Mouse (Mus musculus) gastrocnemius, postnatal 36 days (tissue): ENCODE measurements at regions not wholly inside any gene's neighbourhood (a gene's known extent, or its start where the extent isn't known, plus 50 kb on each side); places are given as distances from the start of the nearest gene placed in this dataset.

ENCODE experiments used
- DNase-seq, 2 experiments: peaks; one replicate each; pipeline ENCODE4 v3.0.0; 2022
- intact Hi-C: fragments of 180-260 bp; cut with DNase I; formaldehyde crosslinking; loops from one replicate; pipeline ENCODE4 v1.15.1; 2025

- no peak for DNase-seq
- intact Hi-C loops, result no loop called here
Measured at GRCm38 (mm10) chr11:22638700-22639099, 126.8 kb downstream of the Tmem17 start.

- no peak for DNase-seq
- intact Hi-C loops, result no loop called here
Measured at GRCm38 (mm10) chr11:22640371-22640990, 128.6 kb downstream of the Tmem17 start.

DNA sequence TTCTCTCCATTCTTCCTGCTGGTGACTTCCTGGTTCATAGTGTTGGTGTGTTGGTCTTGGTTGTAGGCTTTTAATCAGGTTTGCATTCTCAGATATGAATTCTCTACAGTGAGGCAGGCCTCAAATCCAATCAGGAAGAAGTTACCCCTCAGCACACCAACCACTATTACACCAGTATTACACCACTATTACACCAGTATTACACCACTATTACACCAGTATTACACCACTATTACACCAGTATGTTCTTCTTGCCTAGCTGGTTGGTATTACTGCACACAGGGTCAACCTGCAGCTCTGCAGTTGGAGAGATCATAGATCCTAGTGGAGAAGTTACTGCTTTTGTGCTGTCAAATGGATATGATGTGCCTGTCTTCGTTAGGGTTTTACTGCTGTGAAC lies 129.6 kb downstream of the Tmem17 start:
- intact Hi-C loops, result no loop called here
- no peak for DNase-seq

GRCm38 (mm10) chr11:22644010-22644625 lies 132.2 kb downstream of the Tmem17 start:
- intact Hi-C loops, result no loop called here
- DNase-seq, result no peak

DNA sequence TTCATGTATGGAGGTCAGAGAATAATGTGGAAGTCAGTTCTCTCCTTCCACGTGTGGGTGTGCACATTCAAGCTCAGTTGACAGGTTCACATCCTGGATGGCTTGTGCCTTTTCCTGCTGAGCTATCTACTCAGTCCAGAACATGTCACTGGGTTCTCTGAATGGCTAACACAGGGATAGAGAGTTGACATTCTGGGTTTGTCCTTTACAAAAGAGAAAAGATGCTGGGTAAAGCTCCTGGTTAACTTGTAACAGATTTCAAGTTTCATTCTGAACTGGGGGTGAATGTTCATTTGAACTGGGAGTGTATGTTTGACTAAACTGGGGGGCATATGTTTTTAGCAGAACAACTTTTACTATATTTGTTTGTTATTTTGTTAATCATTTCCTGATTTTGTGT lies 133.0 kb downstream of the Tmem17 start:
- intact Hi-C loops, result no loop called here
- no peak for DNase-seq

DNA sequence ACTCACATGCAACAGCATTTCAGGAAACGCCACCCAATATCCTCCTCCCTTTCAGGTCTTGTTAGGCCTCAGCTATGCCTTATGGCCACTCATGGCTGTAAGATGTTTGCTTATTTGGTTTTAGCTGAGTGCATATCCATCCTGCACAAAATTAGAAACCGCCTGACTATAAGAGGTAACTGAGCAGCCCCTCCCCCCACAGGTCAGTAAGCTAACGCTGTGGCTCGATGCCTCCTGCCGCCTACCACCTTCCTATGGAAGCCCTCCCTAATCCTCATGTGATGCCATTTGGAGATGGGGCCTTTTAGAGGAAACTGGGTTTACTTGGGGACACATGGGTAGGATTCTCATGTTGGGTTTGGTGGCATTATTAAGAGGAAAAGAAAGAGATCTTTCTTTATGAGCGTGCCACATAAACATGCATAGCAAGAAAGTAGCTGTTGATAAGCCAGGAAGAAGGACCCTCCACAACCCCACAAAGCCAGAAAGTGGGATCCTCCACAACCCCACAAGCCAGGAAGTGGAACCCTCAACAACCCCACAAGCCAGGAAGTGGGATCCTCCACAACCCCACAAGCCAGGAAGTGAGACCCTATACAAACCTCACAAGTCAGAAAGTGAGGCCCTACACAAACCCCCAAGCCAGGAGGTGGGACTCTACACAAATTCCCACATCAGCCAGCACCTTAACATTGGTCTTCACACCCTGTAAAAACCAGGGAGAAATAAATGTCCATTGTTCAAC lies 134.5 kb downstream of the Tmem17 start:
- intact Hi-C loops, result no loop called here
- DNase-seq, result no peak

- intact Hi-C loops, result no loop called here
Measured at GRCm38 (mm10) chr11:22648275-22648674, 136.4 kb downstream of the Tmem17 start.

GRCm38 (mm10) chr11:22650771-22651170 lies 138.9 kb downstream of the Tmem17 start:
- no peak for DNase-seq
- intact Hi-C loops, result no loop called here

More at GRCm38 (mm10) chr11:22648275-22648674, 136.4 kb downstream of the Tmem17 start:
- no peak for DNase-seq

GRCm38 (mm10) chr11:22651313-22651712 lies 139.4 kb downstream of the Tmem17 start:
- DNase-seq, result no peak
- intact Hi-C loops, result no loop called here

DNA sequence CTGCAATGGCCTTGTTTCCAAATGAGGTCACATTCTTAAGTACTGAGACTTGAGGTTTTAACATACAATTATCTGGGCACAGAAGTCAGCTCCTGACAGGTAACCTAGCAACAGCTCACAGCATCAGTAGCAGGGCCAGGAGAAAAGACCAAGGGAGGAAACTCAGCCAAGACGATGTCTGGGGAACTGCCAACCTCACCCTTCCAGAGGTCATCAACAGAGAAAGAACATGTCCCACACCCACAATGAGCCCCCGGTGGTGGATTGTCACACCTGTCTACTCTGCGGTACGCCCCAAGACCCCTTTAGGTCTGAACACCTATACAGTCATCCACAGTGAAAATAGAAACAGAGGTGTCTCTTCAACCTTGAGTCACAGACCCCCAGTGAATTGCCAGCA lies 140.0 kb downstream of the Tmem17 start:
- intact Hi-C loops, result no loop called here

DNA sequence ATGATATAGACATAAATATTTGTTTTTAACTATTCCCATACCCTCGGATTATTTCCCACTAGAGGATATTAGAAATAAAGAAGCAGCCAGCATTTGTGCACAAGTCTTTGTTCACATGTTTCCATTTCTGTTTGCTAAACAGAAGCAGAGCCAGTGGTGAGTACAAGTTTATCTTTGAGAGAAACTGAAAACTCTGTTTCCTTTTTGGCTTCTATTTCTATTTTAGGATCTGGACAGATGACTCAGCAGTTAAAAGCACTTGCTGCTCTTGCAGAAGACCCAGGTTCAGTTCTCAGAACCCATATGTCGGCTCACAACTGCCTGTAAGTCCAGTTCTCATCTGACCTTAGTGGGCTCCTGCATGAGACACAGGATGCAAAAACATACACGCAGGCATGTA lies 141.0 kb downstream of the Tmem17 start:
- DNase-seq, result no peak
- intact Hi-C loops, result no loop called here

More for the DNA sequence above, 140.0 kb downstream of the Tmem17 start:
- no peak for DNase-seq

- intact Hi-C loops, result no loop called here
- DNase-seq, result no peak
Measured at GRCm38 (mm10) chr11:22653366-22653765, 141.5 kb downstream of the Tmem17 start.

DNA sequence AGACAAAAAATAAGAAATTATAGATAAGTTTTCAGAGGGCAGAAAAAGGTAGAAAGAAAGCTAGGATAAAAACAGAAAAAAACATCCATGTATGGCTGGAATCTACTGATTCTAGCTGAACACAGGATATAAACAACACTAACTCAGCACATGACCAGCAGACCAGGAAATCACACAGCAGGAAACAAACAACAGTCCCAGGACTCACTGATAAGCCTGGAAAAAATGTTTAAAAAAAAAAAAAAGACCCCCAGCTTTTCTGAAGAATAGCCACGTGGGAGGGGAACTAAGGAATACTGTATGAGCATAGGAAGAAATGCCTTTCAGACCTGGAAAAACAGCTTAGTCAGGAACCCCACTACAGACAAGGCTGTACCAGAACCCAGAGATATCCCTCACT lies 145.7 kb downstream of the Tmem17 start:
- intact Hi-C loops, result no loop called here
- DNase-seq, result no peak

GRCm38 (mm10) chr11:22661072-22661471 lies 149.2 kb downstream of the Tmem17 start:
- DNase-seq, result no peak
- intact Hi-C loops, result no loop called here

- intact Hi-C loops, result no loop called here
- DNase-seq, result no peak
Measured at GRCm38 (mm10) chr11:22661713-22662551, 150.0 kb downstream of the Tmem17 start.

DNA sequence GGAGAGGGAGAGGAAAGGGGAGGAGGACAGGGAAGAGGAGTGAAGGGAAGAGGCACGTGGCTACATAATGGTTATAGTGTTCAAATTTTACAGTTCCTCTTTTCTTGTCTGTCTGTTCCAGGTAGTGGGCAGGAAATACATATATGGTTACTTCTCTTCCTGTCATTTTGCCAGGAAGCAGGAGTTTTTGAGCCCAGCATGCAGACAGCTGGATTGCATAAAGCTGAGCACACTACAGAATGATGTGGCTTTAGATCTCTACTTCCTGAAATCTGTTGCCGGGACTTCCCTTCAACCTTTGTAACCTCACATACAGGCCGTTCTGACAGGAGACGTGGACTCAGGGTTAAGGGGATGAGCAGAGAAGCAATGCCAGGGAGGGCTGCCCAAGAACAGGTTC lies 154.1 kb downstream of the Tmem17 start:
- intact Hi-C loops, result no loop called here
- no peak for DNase-seq

DNA sequence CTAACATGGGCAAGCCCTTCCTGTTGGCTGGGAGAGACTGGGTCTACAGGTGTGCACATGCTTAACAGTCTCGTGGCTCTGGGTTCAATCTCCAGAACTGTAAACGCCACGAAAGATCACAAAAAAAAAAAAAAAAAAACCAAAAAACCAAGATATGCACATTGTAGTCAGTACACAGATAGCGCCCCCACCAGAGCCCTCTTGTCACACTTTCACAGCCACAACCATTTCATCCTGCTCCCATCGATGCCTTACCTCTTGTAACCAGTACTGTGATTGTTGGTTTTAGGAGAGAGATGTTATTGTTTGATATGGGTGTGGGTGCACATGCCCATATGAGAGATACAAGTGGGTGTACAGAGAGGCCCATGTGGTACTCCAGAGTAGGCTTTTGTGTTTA lies 154.5 kb downstream of the Tmem17 start:
- intact Hi-C loops, result no loop called here
- DNase-seq, result no peak

DNA sequence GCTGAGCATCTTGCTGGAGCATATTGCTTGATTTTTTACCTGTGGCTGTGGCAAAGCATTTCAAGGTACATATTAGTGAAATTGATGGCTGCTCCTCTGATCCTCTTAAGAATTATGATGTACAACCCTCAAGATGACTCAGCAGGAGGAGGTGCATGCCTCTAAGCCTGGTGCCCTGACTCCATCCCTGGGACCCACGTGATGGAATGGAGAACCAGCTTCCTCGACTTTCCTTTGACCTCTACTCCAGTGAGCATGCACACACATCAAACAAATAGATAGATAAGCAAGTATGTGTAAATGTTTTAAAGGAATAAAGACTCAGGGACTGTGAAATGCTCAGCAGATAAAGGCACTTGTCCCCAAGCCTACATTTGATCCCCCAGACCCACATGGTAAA lies 156.3 kb downstream of the Tmem17 start:
- intact Hi-C loops, result no loop called here
- DNase-seq, result no peak

DNA sequence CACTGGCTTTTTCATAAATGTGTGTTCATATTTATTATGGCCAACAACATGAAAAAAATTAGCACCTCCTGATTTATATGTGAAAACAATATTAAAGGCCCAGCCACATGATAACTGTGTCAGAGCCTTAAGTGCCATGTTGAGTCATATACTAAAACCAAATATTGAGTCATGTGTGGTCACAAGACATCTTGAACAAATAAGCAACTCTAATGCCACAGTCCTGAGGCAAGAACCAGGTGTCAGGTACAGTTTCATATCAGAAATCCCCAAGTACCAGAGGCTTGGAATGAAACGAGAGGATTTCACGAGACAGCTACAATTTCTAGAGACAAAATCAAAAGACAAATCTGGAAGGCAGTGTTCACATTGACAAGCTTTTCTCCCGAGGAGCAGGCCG lies 157.4 kb downstream of the Tmem17 start:
- no peak for DNase-seq
- intact Hi-C loops, result no loop called here

DNA sequence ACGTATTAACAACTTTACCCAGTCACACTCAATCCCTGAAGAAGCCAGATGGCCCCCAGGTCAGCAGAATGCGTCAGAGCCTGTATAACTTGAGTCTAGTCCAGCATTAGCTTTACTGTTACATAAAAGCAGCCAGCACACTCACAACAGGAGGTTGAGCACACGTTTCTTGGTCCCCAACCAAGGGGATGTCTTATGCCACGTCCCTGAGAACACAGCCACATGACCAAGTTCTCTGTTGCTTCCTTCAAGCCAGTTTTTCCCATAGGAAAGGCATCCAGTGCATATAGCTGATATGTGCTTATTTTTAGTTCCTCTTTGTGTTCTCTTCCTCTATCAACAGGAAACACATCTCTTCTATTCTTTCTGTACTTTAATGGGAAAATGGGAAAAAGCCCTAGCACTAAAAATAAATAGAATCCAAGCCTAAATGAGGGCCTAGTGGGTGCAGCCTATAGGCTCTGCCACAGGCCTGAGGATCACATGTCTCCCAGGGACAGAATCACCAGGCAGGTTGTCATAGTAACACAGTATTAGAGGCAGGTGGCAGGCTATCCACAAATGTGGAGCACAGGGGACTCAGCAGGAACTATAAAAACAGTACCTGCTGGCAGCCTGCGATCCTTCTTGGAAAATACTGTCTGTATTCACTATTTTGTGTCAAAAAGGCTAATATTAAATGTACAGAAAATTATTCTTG lies 160.1 kb downstream of the Tmem17 start:
- intact Hi-C loops, result no loop called here
- no peak for DNase-seq
